Mouse (Mus musculus) mouse embryonic stem cell (cell line): ENCODE measurements around the gene Rhd.

ENCODE experiments used
- in situ Hi-C, 2 experiments: fragments of 300-500 bp; cut with MboI; formaldehyde crosslinking; loops; 1 replicate in 1 of 2; 3 replicates in 1 of 2; pipeline ENCODE4 v1.14.3; 2019 to 2020; ENCODE audit warnings: low sequenced_read_pairs in 2 of 2, low pct_unique_long_range_greater_than_20kb in 1 of 2, mixed read lengths in 1 of 2; ENCODE audit not compliant: unreplicated experiment in 1 of 2

The Rhd gene

GRCm38 (mm10) chr4:134853637-134854485, 10.5 kb upstream of the Rhd start:
- in situ Hi-C loops, result no loop called here

DNA sequence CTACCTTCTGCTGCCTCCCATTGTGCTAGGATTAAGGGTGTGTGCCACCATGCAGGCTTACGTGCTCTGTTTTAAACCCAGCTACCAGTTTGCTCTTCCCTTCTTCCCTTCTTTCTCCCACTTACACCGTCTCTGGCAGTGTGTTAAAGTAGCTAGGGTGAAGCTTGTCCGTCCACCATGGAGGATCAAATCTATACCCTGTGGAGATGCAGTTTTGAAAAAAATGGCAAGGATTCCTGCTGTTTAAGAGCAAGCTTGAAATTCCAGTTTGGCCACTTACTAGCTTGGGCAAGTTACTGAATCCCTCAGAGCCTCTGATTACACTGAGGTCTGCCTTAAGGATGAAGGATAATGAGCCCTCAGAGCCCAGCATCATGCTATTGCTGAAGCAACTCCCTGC, 9.0 kb upstream of the Rhd start:
- in situ Hi-C loops, result no loop called here

- in situ Hi-C loops, result no loop called here
These were observed 8.3 kb upstream of the Rhd start for GRCm38 (mm10) chr4:134856056-134856455.

DNA sequence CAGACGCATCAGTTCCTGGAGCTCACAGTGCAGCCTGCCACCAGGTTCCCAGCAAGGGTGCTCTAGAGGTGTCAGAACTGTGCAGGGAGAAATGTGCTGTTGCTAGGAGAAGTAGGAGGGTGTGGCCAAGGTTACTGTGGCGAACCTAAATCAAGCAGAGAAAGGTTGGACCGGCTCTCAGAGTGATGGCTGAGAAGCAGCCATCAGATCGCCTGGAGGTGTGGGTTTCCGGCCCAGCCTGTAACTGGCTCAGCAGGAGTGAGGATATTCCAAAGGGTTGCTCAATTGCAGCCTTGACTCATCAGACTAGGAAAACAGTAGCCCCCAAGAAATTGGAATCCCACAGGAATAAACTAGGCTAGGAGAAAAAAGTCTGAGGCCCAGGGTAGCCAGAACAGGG, 7.8 kb upstream of the Rhd start:
- in situ Hi-C loops, result no loop called here

GRCm38 (mm10) chr4:134858494-134858893, 5.8 kb upstream of the Rhd start:
- in situ Hi-C loops, result no loop called here

GRCm38 (mm10) chr4:134861884-134862283, 2.5 kb upstream of the Rhd start:
- in situ Hi-C loops, result no loop called here

DNA sequence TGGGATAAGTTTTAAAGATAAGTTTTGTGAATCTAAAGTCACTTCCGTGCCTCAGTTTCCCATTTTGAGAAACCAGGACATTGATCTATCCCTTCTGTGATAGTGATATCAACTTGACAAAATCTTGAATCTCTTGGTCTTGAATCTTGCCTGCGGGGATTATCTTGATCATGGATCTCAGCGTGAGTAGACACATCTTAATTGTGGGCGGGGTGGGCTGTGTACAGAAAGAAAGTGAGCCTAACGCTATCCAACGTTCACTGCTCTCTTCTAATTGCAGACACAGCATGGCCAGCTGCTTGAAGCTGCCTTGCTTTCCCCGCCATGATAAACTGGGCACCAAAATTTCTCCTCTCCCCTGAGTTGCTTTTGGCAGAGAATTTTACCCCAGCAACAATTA, 1.3 kb upstream of the Rhd start:
- in situ Hi-C loops, result no loop called here

DNA sequence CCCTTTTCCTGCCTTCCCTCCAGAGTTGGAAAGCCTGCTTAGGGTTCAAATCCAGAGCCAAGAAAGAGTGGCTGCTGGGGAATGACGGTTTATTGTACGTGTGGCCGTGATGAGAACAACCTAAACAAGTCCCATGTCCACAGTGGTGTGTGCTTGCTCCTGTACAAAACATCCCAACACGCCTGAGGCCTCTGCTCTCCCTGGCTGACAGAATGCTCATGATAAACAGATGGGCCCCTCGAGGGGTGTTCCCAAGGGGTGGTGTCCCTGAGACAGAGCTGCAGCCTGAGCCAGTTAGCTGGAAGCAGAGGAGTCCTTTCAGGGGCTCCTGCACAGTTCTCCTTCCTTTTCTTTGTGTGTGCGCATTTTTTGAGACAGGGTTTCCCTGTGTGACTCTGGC, 1.0 kb downstream of the Rhd start:
- in situ Hi-C loops, result no loop called here

DNA sequence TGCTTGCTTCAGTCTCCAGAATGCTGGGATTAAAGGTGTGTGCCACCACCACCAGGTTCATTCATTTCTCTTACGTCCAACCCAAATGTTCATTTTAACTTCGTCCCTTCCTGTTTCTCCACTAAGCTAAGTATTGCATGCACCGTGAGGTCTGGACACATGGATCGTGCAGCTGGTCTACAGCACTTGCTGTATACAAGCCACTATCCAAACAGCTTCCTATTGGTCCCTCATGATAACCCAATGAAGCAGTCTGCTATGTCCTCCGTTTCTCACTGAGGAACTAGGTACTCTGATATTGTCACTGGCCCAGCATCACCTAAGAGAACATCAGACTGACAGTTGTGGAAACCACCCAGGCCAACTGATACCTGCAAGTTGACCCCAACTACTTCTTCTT, 1.5 kb downstream of the Rhd start:
- in situ Hi-C loops, result no loop called here

- in situ Hi-C loops, result no loop called here
These were observed 2.9 kb downstream of the Rhd start for GRCm38 (mm10) chr4:134867213-134867612.

- in situ Hi-C loops, result no loop called here
These were observed 3.3 kb downstream of the Rhd start for GRCm38 (mm10) chr4:134867661-134868060.

DNA sequence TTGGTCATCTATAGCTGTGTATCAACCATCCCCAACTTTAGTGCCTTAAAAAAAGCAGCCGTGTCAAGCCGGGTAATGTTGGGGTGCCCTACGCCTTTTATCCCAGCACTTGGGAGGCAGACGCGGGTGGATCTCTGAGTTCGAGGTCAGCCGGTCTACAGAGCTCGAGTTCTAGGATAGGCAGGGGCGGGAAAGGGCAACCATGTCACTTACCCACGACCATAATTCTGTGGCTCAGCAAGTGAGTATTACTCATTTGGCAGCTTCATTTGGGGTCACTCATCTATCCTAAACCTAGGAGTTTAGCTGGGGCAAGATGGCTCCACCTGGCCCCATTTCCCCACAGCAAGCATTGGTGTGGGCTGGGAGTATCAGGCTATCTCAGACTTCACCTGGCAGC, 3.7 kb downstream of the Rhd start:
- in situ Hi-C loops, result no loop called here

DNA sequence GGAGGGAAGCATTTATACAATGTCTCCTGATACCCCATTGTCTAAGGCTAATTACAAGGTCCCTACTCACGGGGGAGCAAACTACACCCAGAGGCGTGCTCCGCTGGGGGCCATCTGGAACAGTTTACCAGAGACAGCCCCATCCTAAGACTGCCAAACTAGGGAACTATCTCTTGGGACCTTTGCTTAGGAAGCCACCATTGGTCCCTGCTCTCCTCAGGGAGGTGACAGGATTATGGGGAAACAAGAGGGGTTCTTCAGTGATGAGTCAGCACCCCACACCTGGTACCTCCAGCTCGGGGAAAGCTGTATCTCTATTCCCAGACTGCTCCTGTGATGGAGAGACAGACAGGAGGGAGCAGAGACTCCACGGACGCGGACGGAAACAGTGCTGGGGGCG, 4.2 kb downstream of the Rhd start:
- in situ Hi-C loops, result no loop called here

DNA sequence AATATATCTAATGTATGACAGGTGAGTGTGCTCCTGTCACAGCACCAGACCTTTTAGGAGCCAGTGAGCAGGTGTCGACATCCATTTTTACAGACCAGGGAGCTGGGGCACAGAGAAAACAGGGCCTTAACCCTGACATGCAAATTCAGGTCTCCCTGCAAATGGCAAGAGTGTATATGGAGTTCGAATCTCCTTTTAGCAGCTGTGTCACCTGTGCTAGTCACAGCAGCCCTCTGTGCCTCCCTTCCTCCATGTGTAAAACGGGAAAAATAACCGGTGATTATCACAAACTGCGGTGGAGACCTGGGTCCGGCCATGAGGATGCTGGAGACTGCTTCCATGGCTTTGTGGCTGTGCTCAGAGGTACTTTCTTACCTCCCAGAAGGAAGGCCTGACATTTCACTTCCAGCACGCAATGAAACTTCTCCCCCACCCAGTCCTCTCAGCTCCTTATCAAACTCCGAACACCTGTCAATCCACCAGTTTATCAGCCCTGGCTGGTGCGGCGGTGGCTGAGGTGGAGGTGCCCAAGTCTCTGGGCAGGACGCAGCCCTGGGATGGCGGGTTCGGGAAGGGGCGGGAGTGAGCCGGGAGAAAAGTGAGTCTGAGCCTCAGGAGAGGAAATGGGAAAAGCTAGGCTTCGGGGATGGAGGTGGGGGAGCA, 4.9 kb downstream of the Rhd start:
- in situ Hi-C loops, result no loop called here

DNA sequence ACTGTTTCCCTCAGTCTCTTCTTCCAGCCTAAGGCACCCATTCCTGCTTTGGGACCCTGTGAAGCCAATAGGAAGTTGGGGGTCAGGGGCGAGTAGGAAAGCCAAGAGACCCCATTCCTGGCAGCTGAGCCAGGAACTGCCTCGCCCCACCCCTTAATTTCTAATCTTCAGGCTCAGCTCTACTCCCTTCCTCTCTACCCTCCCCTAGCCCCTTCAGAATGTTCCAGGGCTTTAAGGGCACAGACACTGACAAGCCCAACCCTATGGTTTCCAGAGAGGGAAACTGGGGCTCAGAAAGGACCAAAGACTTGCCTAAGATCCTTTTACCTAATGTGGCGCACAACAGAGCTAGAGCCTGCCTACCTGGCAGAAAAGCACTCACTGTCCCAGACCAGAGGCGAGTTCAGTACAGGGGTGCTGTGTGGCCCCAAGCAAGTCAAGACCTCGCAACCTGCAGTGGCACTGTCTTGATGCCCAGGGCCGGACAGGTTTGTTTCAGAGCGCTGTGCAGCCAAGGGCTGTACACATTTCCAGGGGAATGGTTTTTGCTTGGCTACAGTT, 5.6 kb downstream of the Rhd start:
- in situ Hi-C loops, result no loop called here

GRCm38 (mm10) chr4:134871477-134871876, 7.1 kb downstream of the Rhd start:
- in situ Hi-C loops, result no loop called here

DNA sequence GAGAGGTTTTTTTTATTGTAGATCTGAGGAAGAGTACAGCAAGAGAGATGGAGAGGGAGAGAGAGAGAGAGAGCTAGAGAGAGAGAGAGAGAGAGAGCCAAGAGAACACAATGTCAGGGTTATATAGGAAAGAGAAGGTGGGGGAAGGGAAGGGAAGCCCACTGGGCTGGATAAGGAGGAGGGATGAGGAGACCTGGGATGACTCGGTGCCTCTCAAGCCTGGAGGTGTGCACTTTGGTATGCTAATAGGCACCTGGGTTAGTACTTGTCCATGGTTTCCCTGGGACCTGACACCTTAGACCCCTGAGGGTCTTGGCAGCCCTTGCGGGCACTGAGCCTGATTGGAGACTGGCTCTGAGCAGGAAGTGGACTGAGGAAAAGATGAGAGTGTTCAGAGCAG, 7.6 kb downstream of the Rhd start:
- in situ Hi-C loops, result no loop called here

DNA sequence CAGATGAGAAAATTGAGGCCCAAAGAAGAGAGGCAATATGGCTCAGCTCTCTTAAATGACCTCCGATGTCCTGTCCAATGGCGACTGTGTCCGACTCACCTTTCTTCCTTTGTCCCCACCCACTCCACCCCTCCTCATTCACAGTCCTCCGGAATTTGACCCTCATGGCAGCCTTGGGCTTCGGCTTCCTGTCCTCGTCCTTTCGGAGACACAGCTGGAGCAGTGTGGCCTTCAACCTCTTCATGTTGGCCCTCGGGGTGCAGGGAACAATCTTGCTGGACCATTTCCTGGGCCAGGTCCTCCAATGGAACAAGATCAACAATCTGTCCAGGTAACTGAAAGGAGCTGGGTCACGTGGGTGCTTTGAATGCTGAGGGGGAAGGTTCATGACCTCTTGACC, 11.8 kb downstream of the Rhd start:
- in situ Hi-C loops, result no loop called here

- in situ Hi-C loops, result no loop called here
These were observed 15.2 kb downstream of the Rhd start for GRCm38 (mm10) chr4:134879410-134879981.
